Mouse (Mus musculus): ENCODE results near the gene Rassf1. TPM values are rescaled to one million over a fixed set of nuclear protein-coding genes. Genes with fewer than 3 reads are reported as not detected.

Rassf1 gene
- polyA plus RNA-seq, 1 experiment from 2014 or later, result 46.5 TPM

DNA sequence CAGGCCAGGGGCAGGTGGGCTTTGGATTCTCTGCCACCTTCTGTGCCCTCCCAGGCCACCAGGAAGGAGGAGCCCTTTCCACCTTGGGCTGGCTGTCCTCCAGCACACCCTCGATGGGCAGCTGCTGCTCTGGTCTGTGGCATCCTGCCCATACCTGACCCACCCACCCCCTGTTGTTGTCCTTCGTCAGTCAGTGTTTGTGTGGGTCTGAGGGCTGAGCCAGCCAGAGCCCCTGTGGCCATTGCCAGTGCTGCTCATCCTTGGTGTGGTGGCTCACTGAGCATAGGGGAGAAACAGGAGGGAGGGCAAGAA lies 29.0 kb upstream of the Rassf1 start:
- WGBS, result 44% methylated on average over 2 of the region's 2 CpGs
- Histone ChIP-seq H3K27ac (replicated peaks) (peak overlapping the region; percentile 76), H3K4me3 (peak overlapping the region; percentile 44), H3K4me1 (peaks cover 39% of the 10 kb centered on the region), H3K9me3 (no peaks in the 10 kb centered on the region), H3K36me3 (replicated peaks) (no peaks in the 10 kb centered on the region), H3K27me3 (replicated peaks; ENCODE audit: low read depth, poor library complexity, severe bottlenecking) (peaks cover 64% of the 10 kb centered on the region)
- DNase-seq (ENCODE audit: low spot score), result no peak

DNA sequence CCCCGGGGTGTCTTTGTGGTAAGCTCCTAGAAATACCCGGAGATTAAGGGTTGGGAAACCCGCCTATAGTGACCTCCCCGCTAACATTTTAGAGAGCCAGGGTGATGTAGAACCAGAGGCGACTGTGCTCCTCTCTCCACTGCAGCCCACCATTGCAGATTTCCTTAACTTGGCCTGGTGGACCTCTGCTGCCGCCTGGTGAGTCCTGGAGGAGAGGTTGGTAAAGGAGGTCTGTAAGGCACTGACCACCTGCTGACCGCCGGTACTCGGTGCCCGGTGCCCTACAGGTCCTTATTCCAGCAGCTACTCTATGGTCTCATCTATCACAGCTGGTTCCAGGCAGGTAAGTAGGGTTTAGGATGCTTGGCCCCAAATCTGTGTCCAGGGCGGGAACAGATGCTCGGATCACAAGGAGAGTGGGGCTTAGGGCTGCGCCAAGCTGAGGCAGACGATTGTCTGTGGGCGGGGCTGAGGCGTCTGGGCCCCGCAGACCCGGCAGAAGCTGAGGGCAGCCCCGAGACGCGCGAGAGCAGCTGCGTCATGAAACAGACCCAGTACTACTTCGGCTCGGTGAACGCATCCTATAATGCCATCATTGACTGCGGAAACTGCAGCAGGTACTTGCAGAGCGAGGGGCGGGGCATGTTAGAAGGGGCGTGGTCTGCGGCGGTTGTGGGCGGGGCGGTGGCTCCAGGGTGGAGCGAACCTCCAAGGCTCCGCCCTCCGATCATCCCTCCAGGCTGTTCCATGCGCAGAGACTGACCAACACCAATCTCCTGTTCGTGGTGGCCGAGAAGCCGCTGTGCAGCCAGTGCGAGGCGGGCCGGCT lies 24.9 kb upstream of the Rassf1 start:
- H3K27me3 ChIP-seq (replicated peaks; ENCODE audit: low read depth, poor library complexity, severe bottlenecking), result peaks cover 79% of the 10 kb centered on the region
- peak; percentile 90 for DNase-seq (ENCODE audit: low spot score)
- H3K4me1 ChIP-seq, result peaks cover 29% of the 10 kb centered on the region
- H3K27ac ChIP-seq (replicated peaks), result peak overlapping the region; percentile 48; the same call in 1 of the 2 replicates
- no peaks in the 10 kb centered on the region for H3K36me3 ChIP-seq (replicated peaks)
- H3K4me3 ChIP-seq, result peak overlapping the region; percentile 59
- H3K9me3 ChIP-seq, result no peaks in the 10 kb centered on the region
- 4% methylated on average over 44 of the region's 44 CpGs for WGBS

DNA sequence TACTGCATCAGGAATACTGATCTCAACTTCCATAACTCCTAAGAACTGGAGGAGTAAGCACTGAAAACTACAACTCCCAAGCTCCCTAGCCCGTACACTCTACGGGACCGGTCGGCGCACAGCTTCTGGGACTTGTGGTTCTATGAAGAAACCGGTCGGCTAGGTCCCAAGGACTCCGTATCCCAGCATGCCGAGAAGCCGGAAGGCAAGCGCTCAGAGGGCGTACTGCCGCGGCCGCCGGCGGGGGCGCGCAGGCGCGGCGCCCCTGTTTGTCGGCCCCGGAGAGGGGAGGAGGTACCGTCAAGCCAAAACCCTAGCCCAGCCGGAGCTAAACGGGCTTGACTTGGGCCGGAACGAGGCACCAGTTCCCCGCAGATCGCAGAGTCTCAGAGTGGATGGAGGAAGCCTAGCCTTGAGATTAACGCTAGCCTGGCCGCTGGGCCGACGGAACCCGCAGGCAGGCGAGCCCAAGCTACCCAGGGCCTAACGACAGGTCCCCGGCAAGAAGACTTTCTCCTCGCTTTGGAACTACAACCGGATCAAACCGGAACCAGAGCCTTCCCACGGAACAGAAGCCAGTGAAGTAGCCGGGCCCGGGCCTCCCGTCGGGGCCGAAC lies 17.5 kb upstream of the Rassf1 start, which contains the start of gene Tmem115:
TSS of gene Tmem115 (plus strand) at position 155 of the 617 bp plus-strand sequence.
- Histone ChIP-seq H3K27me3 (replicated peaks; ENCODE audit: low read depth, poor library complexity, severe bottlenecking) (peaks cover 9% of the 10 kb centered on the region; the same call in 1 of the 2 replicates), H3K27ac (replicated peaks) (peak within 1 kb of the TSS; percentile 84), H3K9me3 (no peaks in the 10 kb centered on the region), H3K4me3 (peak within 1 kb of the TSS; percentile 93), H3K36me3 (replicated peaks) (peaks cover 25% of the 10 kb centered on the region), H3K4me1 (peaks cover 40% of the 10 kb centered on the region)
- under 1% methylated on average over 48 of the region's 48 CpGs for WGBS
- DNase-seq (ENCODE audit: low spot score), result peak; percentile 94

DNA sequence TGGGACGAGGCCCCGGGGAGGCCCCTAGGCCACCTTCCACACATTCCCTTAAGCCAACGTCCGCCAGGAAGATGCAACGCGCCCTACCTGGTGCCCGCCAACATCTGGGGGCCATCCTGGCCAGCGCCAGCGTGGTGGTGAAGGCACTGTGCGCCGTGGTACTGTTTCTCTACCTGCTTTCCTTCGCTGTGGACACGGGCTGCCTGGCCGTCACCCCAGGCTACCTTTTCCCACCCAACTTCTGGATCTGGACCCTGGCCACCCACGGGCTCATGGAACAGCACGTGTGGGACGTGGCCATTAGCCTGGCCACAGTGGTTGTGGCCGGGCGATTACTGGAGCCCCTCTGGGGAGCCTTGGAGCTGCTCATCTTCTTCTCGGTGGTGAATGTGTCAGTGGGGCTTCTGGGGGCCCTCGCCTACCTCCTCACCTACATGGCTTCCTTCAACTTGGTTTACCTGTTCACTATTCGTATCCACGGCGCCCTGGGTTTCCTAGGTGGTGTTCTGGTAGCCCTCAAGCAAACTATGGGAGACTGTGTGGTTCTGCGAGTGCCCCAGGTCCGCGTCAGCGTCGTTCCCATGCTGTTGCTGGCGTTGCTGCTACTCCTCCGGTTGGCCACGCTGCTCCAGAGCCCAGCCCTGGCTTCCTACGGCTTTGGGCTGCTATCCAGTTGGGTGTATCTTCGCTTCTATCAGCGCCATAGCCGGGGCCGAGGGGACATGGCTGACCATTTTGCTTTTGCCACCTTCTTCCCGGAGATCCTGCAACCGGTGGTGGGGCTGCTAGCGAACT lies 16.8 kb upstream of the Rassf1 start:
- DNase-seq (ENCODE audit: low spot score), result peak; percentile 42
- peaks cover 5% of the 10 kb centered on the region; the same call in 1 of the 2 replicates for H3K27me3 ChIP-seq (replicated peaks; ENCODE audit: low read depth, poor library complexity, severe bottlenecking)

DNA sequence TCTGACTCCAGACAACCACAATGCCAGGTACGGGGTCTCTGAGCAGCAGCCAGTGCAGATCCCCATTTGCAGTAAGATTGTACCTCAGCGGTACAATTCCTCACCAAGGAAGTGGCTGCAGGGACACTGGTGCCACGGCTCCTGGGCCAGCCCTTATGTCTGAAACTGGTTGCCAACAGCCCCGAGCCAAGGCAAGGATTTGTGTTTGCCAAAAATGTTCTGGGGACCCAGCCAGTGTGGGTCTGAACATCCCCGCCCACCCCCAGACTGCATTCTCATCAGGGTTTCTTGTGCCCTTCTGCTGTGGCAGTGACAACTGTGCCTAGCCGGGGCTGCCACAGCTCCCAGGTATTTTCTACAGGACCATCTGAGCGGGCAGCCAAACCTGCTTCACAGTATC lies 13.1 kb upstream of the Rassf1 start:
- Histone ChIP-seq H3K4me1 (peaks cover 68% of the 10 kb centered on the region), H3K27me3 (replicated peaks; ENCODE audit: low read depth, poor library complexity, severe bottlenecking) (no peaks in the 10 kb centered on the region), H3K36me3 (replicated peaks) (peaks cover 40% of the 10 kb centered on the region), H3K9me3 (no peaks in the 10 kb centered on the region), H3K4me3 (no peak overlapping the region), H3K27ac (replicated peaks) (no peak overlapping the region)
- 92% methylated on average over 7 of the region's 7 CpGs for WGBS
- DNase-seq (ENCODE audit: low spot score), result no peak

More for the DNA sequence above, 16.8 kb upstream of the Rassf1 start:
- Histone ChIP-seq H3K4me1 (peaks cover 40% of the 10 kb centered on the region), H3K9me3 (no peaks in the 10 kb centered on the region), H3K4me3 (peak overlapping the region; percentile 93), H3K36me3 (replicated peaks) (peaks cover 32% of the 10 kb centered on the region), H3K27ac (replicated peaks) (peak overlapping the region; percentile 84)
- 1% methylated on average over 40 of the region's 40 CpGs for WGBS

DNA sequence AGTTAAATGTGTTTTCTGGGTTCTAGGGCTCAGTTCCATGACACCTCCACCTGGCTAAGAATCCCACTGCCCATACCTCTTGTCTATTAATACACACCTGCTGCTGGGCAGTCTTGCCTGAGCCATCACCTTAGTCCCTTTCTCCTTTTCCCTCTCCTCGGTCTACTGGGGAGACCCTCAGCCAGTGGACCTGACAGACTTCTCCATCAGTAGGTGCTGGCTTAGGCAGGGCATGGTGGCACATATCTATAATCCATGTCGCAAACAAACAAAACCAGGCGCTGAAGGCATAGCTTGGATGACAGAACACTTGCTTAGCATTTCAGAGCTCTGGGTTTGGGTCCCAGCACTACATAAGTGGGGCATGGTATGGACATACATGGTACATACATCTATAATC lies 12.6 kb upstream of the Rassf1 start:
- H3K27ac ChIP-seq (replicated peaks), result no peak overlapping the region
- no peaks in the 10 kb centered on the region for H3K27me3 ChIP-seq (replicated peaks; ENCODE audit: low read depth, poor library complexity, severe bottlenecking)
- no peak overlapping the region for H3K4me3 ChIP-seq
- 91% methylated on average over 3 of the region's 3 CpGs for whole genome bisulfite sequencing
- H3K9me3 ChIP-seq, result no peaks in the 10 kb centered on the region
- DNase-seq (ENCODE audit: low spot score), result no peak
- H3K36me3 ChIP-seq (replicated peaks), result peaks cover 45% of the 10 kb centered on the region
- H3K4me1 ChIP-seq, result peaks cover 67% of the 10 kb centered on the region

DNA sequence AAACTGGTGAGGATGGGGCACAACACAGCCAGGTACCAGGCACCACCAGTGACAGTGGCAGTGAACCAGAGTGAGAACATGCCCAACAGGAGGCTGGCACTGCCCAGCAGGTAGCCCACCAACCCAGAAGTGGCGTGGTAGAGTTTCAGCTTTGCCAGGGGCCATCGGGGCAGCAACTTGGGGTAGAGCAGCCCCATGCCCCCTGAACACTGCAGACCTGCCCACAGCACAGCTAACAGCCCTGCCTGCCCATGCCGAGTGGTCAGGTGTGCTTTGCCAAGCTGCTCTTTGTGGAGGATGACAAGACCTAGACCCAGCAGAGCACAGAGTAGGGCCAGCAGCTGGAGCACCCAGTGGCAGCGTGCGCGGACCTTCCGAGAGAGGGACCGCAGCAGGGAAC lies 11.4 kb upstream of the Rassf1 start:
- peaks cover 58% of the 10 kb centered on the region for H3K36me3 ChIP-seq (replicated peaks)
- WGBS, result 93% methylated on average over 8 of the region's 8 CpGs

DNA sequence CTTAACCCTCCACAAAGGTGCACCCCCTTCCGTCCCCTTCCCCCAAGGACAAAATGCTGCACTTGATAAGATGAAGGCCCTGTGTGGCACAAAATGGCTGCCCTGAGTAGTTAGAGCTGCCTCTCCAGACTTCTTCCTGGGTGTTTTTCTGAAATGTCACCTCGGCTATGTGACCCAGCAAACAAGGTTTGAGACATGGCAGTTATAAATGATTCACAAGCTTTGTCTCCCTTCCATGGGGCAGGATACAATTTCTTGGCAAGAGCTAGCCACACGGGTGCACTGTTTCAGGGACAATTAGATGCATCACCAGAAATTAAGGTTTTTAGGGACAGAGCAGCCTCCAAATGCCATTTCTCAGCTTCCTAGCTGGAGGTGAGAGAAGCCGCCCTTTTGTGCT lies 10.9 kb upstream of the Rassf1 start:
- WGBS, result 80% methylated on average over 4 of the region's 4 CpGs
- Histone ChIP-seq H3K36me3 (replicated peaks) (peaks cover 62% of the 10 kb centered on the region), H3K4me1 (peaks cover 58% of the 10 kb centered on the region), H3K4me3 (peak overlapping the region; percentile 66; the same call in 1 of the 2 replicates), H3K9me3 (no peaks in the 10 kb centered on the region), H3K27ac (replicated peaks) (no peak overlapping the region), H3K27me3 (replicated peaks; ENCODE audit: low read depth, poor library complexity, severe bottlenecking) (no peaks in the 10 kb centered on the region)
- DNase-seq (ENCODE audit: low spot score), result no peak

More for the DNA sequence above, 11.4 kb upstream of the Rassf1 start:
- no peaks in the 10 kb centered on the region for H3K9me3 ChIP-seq
- peaks cover 59% of the 10 kb centered on the region for H3K4me1 ChIP-seq
- no peaks in the 10 kb centered on the region for H3K27me3 ChIP-seq (replicated peaks; ENCODE audit: low read depth, poor library complexity, severe bottlenecking)
- DNase-seq (ENCODE audit: low spot score), result no peak
- no peak overlapping the region for H3K27ac ChIP-seq (replicated peaks)
- H3K4me3 ChIP-seq, result no peak overlapping the region; the same call in 1 of the 2 replicates

DNA sequence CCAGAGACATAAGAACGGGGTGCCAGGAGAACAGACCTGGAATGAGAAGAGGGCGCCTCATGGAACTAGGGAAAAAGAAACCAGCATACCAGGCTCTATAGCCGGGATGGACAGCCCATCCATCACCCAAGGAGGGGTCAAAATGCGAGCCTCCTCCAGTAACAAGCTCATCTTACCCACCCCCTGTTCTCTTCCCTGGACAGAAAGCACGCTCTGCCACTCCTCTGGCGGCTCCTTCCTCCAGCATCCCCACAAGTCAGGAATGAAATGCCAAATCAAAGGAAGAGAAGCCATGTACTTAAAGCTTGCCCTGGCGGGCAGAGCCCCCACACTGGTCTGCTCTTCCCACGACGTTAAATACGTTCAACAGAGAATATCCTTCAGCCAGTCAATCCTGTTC lies 10.3 kb upstream of the Rassf1 start:
- Histone ChIP-seq H3K4me1 (peaks cover 57% of the 10 kb centered on the region), H3K27me3 (replicated peaks; ENCODE audit: low read depth, poor library complexity, severe bottlenecking) (no peaks in the 10 kb centered on the region), H3K4me3 (peak overlapping the region; percentile 66), H3K9me3 (no peaks in the 10 kb centered on the region), H3K36me3 (replicated peaks) (peaks cover 62% of the 10 kb centered on the region), H3K27ac (replicated peaks) (no peak overlapping the region)
- no peak for DNase-seq (ENCODE audit: low spot score)
- WGBS, result 42% methylated on average over 10 of the region's 10 CpGs

DNA sequence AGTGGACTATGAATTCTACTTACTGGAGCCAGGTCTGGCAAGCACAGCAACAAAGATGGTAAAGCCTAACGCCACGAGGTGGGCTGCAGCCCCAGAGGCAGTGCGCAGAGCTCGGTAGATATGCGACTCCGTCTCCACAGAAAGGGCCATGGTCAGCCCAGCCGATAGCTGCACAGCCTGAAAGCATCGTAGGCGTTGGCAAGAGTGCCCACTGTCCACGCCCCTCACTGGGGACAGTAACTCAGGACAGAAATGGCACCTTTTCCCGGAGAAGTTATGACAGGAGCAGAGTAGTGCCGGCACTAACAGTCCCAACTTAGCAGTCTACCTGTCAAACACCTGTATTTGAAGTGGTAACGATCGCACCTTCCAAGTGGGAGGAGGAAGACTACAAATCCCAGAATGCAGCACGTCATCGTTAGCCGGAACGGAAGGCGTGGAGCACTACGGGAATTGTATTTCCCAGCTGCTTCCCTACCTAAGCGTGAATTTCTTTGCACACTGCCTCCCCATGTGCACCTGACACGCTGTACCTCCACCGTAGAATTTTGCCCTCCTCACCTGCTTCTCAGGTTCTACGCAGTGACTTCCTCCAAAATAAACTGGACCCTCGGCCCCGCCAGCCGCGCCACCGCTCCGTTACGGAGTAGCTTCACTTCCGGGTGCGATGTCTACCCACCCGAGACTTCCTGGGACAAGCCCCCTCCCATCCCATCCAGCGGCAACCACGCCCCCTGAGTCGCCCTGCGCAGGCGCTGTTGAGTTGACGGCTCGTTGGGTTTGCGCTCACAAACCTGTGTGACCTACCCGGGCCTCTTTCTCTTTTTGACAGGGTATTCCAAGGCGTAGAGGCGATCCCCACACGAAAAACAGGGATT lies 9.6 kb upstream of the Rassf1 start, which contains the start of the genes Cyb561d2 and Nprl2:
TSS of gene Cyb561d2 (minus strand) at position 720 of the 878 bp plus-strand sequence.
TSS of gene Nprl2 (plus strand) at position 753 of the 878 bp plus-strand sequence.
- Histone ChIP-seq H3K27me3 (replicated peaks; ENCODE audit: low read depth, poor library complexity, severe bottlenecking) (no peaks in the 10 kb centered on the region), H3K4me1 (peaks cover 57% of the 10 kb centered on the region), H3K4me3 (peak within 1 kb of the TSS; percentile 66), H3K9me3 (no peaks in the 10 kb centered on the region), H3K36me3 (replicated peaks) (peaks cover 59% of the 10 kb centered on the region), H3K27ac (replicated peaks) (peak within 1 kb of the TSS; percentile 75)
- peak; percentile 96 for DNase-seq (ENCODE audit: low spot score)
- WGBS, result under 1% methylated on average over 46 of the region's 46 CpGs

DNA sequence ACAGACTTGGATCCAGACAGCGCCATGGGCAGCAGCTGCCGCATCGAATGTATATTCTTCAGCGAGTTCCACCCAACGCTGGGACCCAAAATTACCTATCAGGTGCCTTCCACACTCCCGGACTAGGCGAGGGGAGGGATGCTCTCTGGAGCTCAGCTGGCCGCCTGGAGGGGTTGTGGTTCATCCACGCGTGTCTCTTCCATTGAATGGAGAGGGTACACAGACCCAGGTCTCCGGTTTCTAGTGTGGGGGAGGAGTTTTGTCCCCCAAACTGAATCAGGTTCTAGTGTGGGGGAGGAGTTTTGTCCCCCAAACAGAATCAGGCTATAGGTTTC lies 9.0 kb upstream of the Rassf1 start:
- H3K4me3 ChIP-seq, result peak overlapping the region; percentile 66
- DNase-seq (ENCODE audit: low spot score), result no peak
- under 1% methylated on average over 11 of the region's 11 CpGs for WGBS
- peaks cover 53% of the 10 kb centered on the region for H3K36me3 ChIP-seq (replicated peaks)
- H3K9me3 ChIP-seq, result no peaks in the 10 kb centered on the region
- peaks cover 1% of the 10 kb centered on the region; the same call in 1 of the 2 replicates for H3K27me3 ChIP-seq (replicated peaks; ENCODE audit: low read depth, poor library complexity, severe bottlenecking)
- peak overlapping the region; percentile 75 for H3K27ac ChIP-seq (replicated peaks)
- H3K4me1 ChIP-seq, result peaks cover 57% of the 10 kb centered on the region
